Mouse (Mus musculus) limb, embryonic 14.5 days (tissue): Measurements from ENCODE around the gene Atcay. TPM values are rescaled to one million over a fixed set of nuclear protein-coding genes. Genes with fewer than 3 reads are reported as not detected.
A peak's percentile ranks its signal among the peaks of the same experiment; 100 is the strongest.

Experiments used
- ATAC-seq: fragments of 200-750 bp; cut with Nextera tagmentation; 2 replicates; pipeline ENCODE4 v1.8.0; 2017; ENCODE audit warnings: low read depth, moderate number of reproducible peaks, moderate TSS enrichment; ENCODE audit not compliant: low FRiP score
- DNase-seq: peaks from one replicate; pipeline ENCODE4 v3.0.0-alpha.2; 2015; ENCODE audit warnings: low spot score
- H3K27ac ChIP-seq: fragments of 300-500 bp; sonication (generic); replicated peaks from 2 replicates; pipeline ENCODE4 v1.5.1; 2014; ENCODE audit warnings: low read depth, mild to moderate bottlenecking, low read length, moderate library complexity, mixed read lengths
- H3K27me3 ChIP-seq: fragments of 300-500 bp; sonication (generic); 2 replicates; pipeline ENCODE4 v1.6.1; 2014; ENCODE audit warnings: low read length, mixed read lengths; ENCODE audit not compliant: control insufficient read depth, insufficient read depth
- H3K36me3 ChIP-seq: fragments of 300-500 bp; sonication (generic); 2 replicates; pipeline ENCODE4 v1.6.1; 2014; ENCODE audit warnings: mild to moderate bottlenecking, low read length, moderate library complexity, mixed read lengths; ENCODE audit not compliant: control insufficient read depth, insufficient read depth
- H3K4me1 ChIP-seq: fragments of 300-500 bp; sonication (generic); 2 replicates; pipeline ENCODE4 v1.6.1; 2014; ENCODE audit warnings: antibody characterized with exemption, low read length, mixed read lengths; ENCODE audit not compliant: control insufficient read depth, insufficient read depth
- H3K4me2 ChIP-seq: fragments of 300-500 bp; sonication (generic); replicated peaks from 2 replicates; pipeline ENCODE4 v1.6.1; 2014; ENCODE audit warnings: low read depth, mild to moderate bottlenecking, low read length, moderate library complexity; ENCODE audit not compliant: severe bottlenecking
- H3K4me3 ChIP-seq: fragments of 300-500 bp; sonication (generic); replicated peaks from 2 replicates; pipeline ENCODE4 v1.5.1; 2014; ENCODE audit warnings: low read length
- H3K9ac ChIP-seq: fragments of 300-500 bp; sonication (generic); 2 replicates; pipeline ENCODE4 v1.6.1; 2014; ENCODE audit warnings: mild to moderate bottlenecking, low read depth, low read length, moderate library complexity; ENCODE audit not compliant: severe bottlenecking
- H3K9me3 ChIP-seq: fragments of 300-500 bp; sonication (generic); 2 replicates; pipeline ENCODE4 v1.6.1; 2016; ENCODE audit warnings: low read length; ENCODE audit not compliant: control insufficient read depth
- POLR2A ChIP-seq: fragments of 200-500 bp; IDR thresholded peaks from 2 replicates; pipeline ENCODE4 v1.8.0; 2012; ENCODE audit warnings: inconsistent platforms, mild to moderate bottlenecking, moderate library complexity, borderline replicate concordance; ENCODE audit not compliant: insufficient read depth, insufficient read length; ENCODE audit errors: extremely low read depth
- WGBS: fragments of 180-500 bp; shearing (Covaris S2); extraction: QIAGEN DNeasy Blood & Tissue Kit; methylation state at CpG from one replicate; pipeline ENCODE4 v1.1.7; 2014; 5-methylcytosine and 5-hydroxymethylcytosine counted together
- polyA plus RNA-seq, 2 experiments: library from polyadenylated mRNA; depleted of rRNA in 1 of 2; stranded (reverse) in 1 of 2; unstranded in 1 of 2; fragments of >200 nt; fragmentation: Nextera tagmentation in 1 of 2; extraction: Ambion mirVana in 1 of 2; gene quantifications; 2 replicates each; pipeline versions ENCODE4 v1.2.1 to v1.2.3; 2012 to 2014

Gene Atcay
- polyA plus RNA-seq, 2 experiments, result 0.67 TPM; not detected in 1

DNA sequence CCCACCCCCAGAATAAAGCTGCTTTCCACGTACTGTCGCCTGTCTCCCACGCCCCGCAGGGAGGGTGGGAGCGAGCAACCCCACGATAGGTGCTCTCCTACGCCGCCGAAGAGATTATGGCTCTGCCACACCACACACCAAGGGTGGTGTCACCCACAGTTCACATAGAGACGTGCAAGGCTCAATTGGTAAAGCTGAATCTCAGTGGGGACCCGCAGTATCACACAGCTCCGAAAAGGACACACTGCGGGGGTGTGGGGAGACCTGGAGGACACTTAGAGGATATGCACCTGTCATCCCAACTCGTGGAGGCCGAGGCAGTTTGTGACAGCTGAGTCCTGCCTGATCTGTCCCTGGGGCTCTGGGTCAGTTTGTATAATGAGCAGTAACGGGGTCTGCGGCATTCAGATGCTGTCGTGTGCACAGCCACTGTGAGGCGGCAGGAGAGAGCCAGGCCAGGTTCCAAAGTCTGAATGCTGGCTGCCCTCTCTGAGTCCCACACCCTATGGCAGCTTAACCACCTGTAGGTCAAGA lies 37.6 kb downstream of the Atcay start:
- no peak for DNase-seq
- H3K27me3 ChIP-seq, result peaks cover 24% of the 10 kb centered on the region
- ATAC-seq, result peak; percentile 21

DNA sequence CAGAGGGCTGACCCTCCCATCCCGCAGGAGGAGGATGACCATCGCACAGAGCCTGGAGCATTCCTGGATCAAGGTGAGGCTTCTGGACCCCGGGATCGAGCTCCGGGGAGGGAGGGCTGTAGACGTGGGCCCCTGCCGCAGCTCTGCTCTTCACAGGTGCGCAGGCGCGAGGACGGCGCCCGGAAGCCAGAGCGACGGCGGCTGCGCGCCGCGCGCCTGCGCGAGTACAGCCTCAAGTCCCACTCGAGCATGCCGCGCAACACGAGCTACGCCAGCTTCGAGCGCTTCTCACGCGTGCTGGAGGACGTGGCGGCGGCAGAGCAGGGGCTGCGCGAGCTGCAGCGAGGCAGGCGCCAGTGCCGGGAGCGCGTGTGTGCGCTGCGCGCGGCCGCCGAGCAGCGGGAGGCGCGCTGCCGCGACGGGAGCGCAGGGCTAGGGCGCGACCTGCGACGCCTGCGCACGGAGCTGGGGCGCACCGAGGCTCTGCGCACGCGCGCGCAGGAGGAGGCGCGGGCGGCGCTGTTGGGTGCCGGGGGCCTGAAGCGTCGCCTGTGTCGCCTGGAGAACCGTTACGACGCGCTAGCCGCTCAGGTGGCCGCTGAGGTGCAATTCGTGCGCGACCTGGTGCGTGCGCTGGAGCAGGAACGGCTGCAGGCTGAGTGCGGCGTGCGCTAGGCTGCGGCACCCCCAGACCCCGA lies 38.2 kb downstream of the Atcay start:
- ATAC-seq, result peak; percentile 86
- DNase-seq, result peak; percentile 70
- Histone ChIP-seq H3K27ac (peak overlapping the region; percentile 84), H3K27me3 (peaks cover 24% of the 10 kb centered on the region), H3K9ac (peak overlapping the region; percentile 67), H3K4me3 (peak overlapping the region; percentile 66), H3K36me3 (peaks cover 25% of the 10 kb centered on the region), H3K4me1 (peaks cover 22% of the 10 kb centered on the region), H3K9me3 (no peaks in the 10 kb centered on the region), H3K4me2 (peak overlapping the region; percentile 98)
- TF ChIP-seq POLR2A, result no peak
- WGBS, result 1% methylated on average over 51 of the region's 93 CpGs

More for the DNA sequence above, 37.6 kb downstream of the Atcay start:
- Histone ChIP-seq H3K4me3 (peak overlapping the region; percentile 66), H3K4me2 (peak overlapping the region; percentile 98), H3K9me3 (no peaks in the 10 kb centered on the region), H3K9ac (peak overlapping the region; percentile 67), H3K27ac (peak overlapping the region; percentile 84), H3K36me3 (peaks cover 19% of the 10 kb centered on the region), H3K4me1 (peaks cover 22% of the 10 kb centered on the region)
- no peak for TF ChIP-seq POLR2A
- WGBS, result 5% methylated on average over 19 of the region's 19 CpGs

GRCm38 (mm10) chr10:81191342-81191982 lies 39.2 kb downstream of the Atcay start:
- no peak for TF ChIP-seq POLR2A
- Histone ChIP-seq H3K4me3 (peak overlapping the region; percentile 66; the same call in 1 of the 2 replicates), H3K9ac (no peak overlapping the region), H3K27ac (no peak overlapping the region), H3K27me3 (peaks cover 21% of the 10 kb centered on the region), H3K4me2 (peak overlapping the region; percentile 98), H3K9me3 (no peaks in the 10 kb centered on the region), H3K4me1 (peaks cover 22% of the 10 kb centered on the region), H3K36me3 (peaks cover 35% of the 10 kb centered on the region)
- ATAC-seq (no peak), DNase-seq (no peak)
- WGBS, result 85% methylated on average over 18 of the region's 18 CpGs

GRCm38 (mm10) chr10:81190912-81191321 lies 39.7 kb downstream of the Atcay start:
- TF ChIP-seq POLR2A, result no peak
- ATAC-seq, result no peak

DNA sequence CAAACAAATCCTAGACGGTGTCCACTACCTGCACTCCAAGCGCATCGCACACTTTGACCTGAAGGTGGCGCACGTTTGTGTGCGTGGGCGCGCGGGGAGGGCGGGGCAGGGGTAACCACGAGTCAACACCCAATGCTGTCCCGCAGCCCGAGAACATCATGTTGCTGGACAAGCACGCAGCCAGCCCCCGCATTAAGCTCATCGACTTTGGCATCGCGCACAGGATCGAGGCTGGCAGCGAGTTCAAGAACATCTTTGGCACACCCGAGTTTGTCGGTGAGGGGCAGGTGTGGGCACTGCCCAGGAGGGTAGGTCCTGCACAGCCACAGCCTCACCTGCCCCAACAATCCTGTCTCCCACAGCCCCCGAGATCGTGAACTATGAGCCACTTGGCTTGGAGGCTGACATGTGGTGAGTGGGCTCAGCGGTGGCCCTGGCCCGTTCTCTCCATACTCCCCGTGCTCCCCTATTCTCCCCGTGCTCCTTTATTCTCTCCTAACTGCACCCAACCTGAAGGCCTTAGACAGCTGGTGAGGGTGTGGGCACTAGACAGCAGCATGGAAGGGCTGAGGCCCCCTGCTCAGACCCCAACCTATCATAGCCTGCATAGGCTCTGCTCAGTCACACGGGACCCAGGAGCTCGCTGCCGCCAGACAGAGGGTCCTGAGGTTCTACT lies 40.3 kb downstream of the Atcay start:
- 72% methylated on average over 31 of the region's 31 CpGs for WGBS
- Histone ChIP-seq H3K9me3 (no peaks in the 10 kb centered on the region), H3K27me3 (peaks cover 14% of the 10 kb centered on the region), H3K4me2 (no peak overlapping the region), H3K9ac (no peak overlapping the region), H3K4me3 (no peak overlapping the region), H3K36me3 (peaks cover 42% of the 10 kb centered on the region), H3K4me1 (peaks cover 22% of the 10 kb centered on the region), H3K27ac (no peak overlapping the region)
- ATAC-seq, result no peak
- TF ChIP-seq POLR2A, result no peak
- DNase-seq, result no peak

More at GRCm38 (mm10) chr10:81190912-81191321, 39.7 kb downstream of the Atcay start:
- peaks cover 15% of the 10 kb centered on the region for H3K27me3 ChIP-seq
- no peak overlapping the region for H3K4me2 ChIP-seq
- 66% methylated on average over 6 of the region's 6 CpGs for WGBS
- no peaks in the 10 kb centered on the region for H3K9me3 ChIP-seq
- peaks cover 37% of the 10 kb centered on the region for H3K36me3 ChIP-seq
- no peak for DNase-seq
- H3K9ac ChIP-seq, result no peak overlapping the region
- H3K4me1 ChIP-seq, result peaks cover 22% of the 10 kb centered on the region
- no peak overlapping the region for H3K27ac ChIP-seq
- H3K4me3 ChIP-seq, result no peak overlapping the region
